Mouse (Mus musculus) frontal cortex, postnatal 10 days (tissue): ENCODE measurements at regions not wholly inside any gene's neighbourhood (a gene's known extent, or its start where the extent isn't known, plus 50 kb on each side); places are given as distances from the start of the nearest gene placed in this dataset.

Experiments used
- DNase-seq, 2 experiments: peaks; one replicate each; pipeline ENCODE4 v3.0.0; 2022; ENCODE audit warnings: low spot score in 2 of 2, mixed read lengths in 1 of 2

- DNase-seq = no peak
Observed at GRCm38 (mm10) chr14:78438064-78438677, 98.4 kb downstream of the Akap11 start.

- no peak for DNase-seq
Observed at GRCm38 (mm10) chr14:78436586-78436985, 100.0 kb downstream of the Akap11 start.

DNA sequence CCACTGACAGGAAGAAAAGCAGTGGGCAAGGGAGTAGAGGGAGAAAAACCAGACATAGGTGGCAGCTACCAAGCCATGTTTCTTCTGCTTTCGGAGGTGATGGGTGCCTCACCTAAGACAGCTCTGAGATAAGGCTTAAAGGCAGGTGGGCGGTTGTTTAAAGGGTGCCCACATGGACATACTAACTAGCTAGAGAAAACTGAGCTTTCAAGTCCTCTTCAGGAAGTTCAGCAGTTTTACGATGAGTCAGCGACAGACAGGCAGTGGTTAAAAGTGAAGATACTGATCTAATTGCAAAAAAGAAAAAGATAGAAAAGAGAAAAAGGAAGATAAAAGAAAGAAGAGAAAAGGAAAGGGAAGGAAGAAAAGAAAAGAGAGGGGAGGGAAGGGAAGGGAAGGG, 100.6 kb downstream of the Akap11 start:
- DNase-seq = no peak

DNA sequence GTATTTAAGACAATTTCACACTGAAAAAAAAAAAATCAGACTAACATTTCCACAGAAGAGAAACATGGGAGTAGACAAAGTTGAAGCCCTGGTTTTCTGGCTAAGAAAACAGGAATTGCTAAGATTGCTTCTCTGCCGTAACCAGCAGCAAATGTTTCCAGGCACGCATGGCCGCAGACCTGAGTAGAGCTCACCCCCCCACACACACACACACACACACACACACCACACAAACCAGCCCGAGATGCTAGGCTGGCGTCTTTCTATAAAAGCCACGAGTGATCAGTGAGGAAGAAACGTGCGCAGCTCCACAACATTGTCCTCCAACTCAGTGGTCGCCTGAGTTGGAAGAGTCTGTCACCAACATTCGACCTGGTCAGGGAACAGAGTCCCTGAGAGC, 101.0 kb downstream of the Akap11 start:
- no peak for DNase-seq

DNA sequence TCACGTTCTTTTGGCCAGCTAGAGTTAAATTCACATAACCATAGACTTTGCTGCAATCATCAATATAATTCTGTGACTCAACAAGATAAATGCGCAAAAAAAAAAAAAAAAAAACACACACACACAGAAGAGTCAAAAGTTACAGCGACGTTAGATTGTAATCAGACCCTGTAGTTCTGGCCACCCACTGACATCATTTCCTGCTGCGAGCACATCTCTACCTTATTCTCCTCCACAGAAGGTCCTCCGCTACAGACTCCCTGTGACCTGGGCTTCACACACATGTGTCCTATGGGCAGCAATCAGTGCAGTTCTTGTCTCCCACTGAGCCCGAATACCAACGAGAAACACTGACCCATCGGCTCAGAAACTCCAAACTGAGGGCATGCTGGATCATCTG, 101.9 kb downstream of the Akap11 start:
- DNase-seq = no peak

- DNase-seq = no peak
Observed at GRCm38 (mm10) chr14:78434126-78434525, 102.5 kb downstream of the Akap11 start.

- DNase-seq = no peak
Observed at GRCm38 (mm10) chr14:78432471-78432870, 104.1 kb downstream of the Akap11 start.

DNA sequence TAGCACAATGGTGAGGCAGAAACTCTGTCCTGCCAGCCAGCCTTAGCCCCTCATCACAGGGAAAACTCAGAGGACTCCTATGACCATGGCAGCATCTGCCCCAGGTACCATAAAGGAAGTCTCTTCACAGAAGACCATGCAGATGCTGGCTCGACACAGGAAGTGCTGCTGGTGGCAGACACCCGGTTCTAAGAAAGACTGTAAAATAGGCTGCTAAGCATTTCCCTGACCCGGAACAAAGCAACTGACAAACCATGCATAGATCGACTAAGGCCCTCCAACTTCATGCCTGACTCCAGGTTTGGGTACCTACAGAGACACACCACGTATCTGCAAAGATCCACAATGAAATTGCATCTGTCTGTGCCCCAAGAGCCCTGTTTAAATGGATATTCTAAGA, 104.7 kb downstream of the Akap11 start:
- no peak for DNase-seq

- no peak for DNase-seq
Observed at GRCm38 (mm10) chr14:78431406-78431805, 105.2 kb downstream of the Akap11 start.

- no peak for DNase-seq
Observed at GRCm38 (mm10) chr14:78428233-78429019, 108.2 kb downstream of the Akap11 start.

DNA sequence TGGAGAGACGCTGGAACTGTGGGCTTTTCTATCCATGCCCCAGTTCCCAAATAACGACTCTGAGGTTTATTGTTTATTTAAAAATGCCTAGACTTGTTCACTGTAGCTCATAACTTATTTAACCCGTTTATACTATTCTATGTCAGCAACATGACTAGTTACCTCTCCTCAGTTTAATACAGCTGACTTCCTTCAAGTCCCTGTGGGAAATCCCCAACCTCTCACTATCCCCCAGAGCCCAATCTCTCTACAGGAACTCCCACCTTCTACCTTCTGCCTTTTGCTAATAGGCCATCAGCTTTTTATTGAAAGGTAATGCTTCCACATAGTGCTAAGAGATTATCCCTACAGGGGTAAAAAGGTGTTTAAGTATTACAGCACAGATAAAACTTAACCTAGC, 109.5 kb downstream of the Akap11 start:
- DNase-seq = no peak

- DNase-seq = no peak
Observed at GRCm38 (mm10) chr14:78422601-78423000, 114.0 kb downstream of the Akap11 start.

- no peak for DNase-seq
Observed at GRCm38 (mm10) chr14:78420966-78421365, 113.1 kb upstream of the Tnfsf11 start.

DNA sequence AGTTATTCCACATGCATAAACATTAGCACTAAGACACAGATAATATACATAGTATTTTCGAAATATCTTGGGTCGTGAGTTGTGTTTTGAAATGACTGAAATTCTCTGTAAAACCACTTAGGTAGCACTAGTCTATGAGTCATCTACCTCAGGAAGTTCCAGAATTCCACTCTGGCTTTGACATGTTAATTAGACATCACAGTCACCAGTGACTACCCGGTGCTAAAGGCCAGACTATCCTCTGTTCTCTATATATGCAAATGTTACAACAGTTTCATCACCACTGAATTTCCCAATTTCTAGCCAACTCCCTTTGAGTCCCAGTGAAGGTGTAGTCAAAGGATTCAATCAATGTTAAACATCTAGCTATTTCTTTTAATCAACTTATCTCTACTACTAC, 112.3 kb upstream of the Tnfsf11 start:
- no peak for DNase-seq

GRCm38 (mm10) chr14:78405568-78405967, 97.7 kb upstream of the Tnfsf11 start:
- DNase-seq = no peak

GRCm38 (mm10) chr14:78397914-78398313, 90.1 kb upstream of the Tnfsf11 start:
- no peak for DNase-seq

DNA sequence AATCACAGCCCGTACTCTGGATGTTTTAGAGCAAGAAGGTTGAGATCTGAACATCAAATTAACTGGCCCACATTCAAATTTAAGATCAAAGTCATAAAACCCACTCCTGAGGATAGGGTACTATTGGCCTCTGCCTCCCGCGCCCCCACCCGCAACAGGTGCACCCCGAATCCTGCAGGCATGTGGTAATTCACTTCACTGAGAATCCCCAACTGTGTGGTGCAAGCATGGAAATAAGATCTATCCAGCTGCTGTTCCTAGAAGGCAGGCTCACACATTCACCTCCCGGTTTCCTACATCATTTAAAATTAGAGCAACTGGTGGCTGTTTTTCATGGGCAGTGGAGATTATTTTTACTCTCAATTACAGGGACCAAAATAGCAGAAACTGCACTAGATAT, 87.8 kb upstream of the Tnfsf11 start:
- no peak for DNase-seq

DNA sequence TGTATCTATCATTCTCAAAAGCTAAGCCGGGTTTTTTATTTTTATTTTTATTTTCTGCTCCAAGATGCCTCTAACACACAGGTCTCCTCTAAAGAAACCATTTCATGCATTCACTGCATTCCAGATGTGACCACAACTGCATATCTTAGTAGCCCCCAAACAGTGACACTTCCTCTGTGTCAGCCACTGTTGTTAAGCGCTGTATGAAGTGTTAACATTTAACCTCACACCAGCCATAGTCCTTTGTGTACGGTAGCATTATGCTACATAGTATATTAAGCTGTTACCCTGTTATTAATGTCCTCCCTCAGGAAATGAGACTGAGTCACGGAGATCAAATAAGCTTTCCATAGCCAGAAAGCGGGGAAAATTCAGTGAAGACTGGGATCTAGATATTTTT, 79.2 kb upstream of the Tnfsf11 start:
- DNase-seq = no peak

DNA sequence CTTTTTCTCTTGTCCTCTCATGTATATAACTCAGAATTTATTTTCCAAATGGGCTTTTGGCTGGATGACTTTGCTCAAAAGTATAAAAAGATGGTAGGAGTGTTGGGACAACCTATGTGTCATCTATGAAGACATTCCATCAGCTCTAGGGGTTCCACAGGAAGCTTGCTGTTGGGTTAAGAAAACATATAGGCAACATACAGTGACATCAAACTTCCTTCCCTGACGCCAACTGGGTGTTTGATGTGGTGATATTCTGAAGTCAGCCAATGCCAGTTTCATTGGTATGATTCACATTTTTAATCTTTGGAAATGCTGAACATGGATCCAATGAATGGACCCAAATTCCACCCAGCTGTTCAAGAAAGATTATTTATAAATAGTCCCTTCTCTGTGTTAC, 76.5 kb upstream of the Tnfsf11 start:
- DNase-seq = no peak

GRCm38 (mm10) chr14:78383256-78383709, 75.4 kb upstream of the Tnfsf11 start:
- peak; percentile 87 to 90 for DNase-seq

DNA sequence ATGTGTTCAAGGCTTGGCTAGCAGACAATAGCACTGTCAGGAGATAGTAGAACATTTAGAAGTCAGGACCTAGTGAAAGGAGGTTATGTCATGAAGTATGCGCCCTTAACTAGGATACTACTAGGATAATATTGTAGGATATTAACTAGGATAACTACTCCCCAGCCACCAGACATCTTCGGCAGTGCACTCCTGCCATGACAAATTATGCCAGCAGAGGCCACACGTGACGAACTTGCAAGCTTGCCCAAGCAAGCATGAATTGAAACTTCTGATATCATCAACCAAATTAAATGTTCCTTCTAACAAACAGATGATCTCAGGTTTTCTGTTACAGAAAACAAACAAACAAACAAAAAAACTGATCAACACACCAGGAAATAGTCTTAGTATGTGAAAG, 72.2 kb upstream of the Tnfsf11 start:
- no peak for DNase-seq

- DNase-seq = no peak
Observed at GRCm38 (mm10) chr14:78376591-78376990, 68.7 kb upstream of the Tnfsf11 start.

GRCm38 (mm10) chr14:78375746-78376495, 68.1 kb upstream of the Tnfsf11 start:
- no peak for DNase-seq
